Mouse (Mus musculus): ENCODE data around the gene Prkab2. TPM values are rescaled to one million over a fixed set of nuclear protein-coding genes. Genes with fewer than 3 reads are reported as not detected.
A peak's percentile ranks its signal among the peaks of the same experiment; 100 is the strongest.

The Prkab2 gene
- total RNA-seq (2021) = 10 to 100 TPM; 38.3 to 39.9 TPM
- long read RNA-seq, partial matches to known transcripts = 4 of 13 reads
- long read RNA-seq, other reads (novel, unspliced or antisense) = 9 of 13 reads

DNA sequence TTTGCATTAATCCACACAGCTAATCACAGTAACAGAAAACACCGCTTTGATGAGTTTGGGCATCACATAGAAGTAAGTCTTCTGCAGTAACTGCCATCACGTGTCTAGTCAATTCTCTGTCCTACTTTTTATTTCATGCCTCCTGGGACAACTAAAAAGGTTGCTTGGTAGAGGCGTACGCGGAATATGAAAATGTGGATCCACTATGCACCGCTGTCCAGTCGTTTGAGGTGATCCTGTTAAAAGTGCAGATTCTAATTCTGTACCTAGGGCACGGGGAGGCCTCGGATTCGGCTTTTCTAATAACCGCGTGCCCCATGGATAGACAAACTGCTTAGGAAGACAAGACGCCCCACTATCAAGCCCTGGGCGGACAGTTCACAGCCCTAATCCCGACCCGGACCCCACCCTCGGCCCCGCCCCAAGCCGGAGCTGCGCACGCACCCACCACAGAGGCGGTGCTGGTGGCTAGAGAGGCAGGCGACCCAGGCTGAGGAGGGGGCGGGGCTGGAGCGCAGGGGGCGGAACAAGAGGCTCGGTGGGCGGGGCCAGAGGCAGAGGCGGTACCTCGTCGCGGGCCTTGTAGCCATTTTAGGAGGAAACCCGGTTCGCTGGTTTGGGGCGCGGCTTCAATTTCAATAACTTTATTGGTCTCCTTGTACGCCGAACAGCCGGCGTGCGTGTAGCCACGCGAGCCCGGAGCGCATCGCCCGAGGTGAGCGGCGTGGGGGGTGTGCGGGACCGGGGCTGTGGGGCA, at the start of gene Prkab2:
TSS of gene Prkab2 (plus strand) at position 539 of the 757 bp plus-strand sequence.
- DNase-seq (ENCODE audit: low spot score in 2 of 2) = peak; percentile 98 to 99

DNA sequence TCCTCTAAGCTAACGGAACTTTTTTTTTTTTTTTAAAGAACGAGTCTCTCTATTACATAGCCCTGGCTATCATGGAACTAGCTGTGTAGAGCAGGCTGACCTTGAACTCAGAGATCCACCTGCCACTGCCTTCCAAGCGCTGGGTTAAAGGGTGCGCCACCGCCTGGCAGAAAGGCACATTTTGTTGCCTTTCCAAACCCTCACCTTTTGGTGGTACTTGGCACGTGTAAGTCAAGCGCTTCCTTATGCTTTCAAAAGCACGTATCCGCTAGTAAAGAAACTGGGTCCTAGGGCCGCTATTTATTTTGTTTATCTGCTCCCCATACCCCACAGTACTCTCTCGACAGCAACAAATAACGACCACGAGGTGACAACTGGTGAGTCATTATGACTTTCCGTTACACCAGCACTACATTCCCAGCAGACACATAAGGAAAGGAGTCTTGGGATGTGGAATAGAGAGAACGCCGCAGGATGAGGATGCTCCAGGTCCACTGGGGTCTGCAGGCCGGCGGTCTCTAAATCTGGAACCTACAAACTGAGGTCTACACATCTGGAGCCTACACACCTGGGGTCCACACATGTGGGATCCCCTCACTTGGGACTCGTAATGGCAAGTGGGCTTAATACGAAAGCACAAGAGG, 48.7 kb upstream of the Prkab2 start:
- DNase-seq (ENCODE audit: low spot score in 2 of 2) = peak; percentile 19 to 28

DNA sequence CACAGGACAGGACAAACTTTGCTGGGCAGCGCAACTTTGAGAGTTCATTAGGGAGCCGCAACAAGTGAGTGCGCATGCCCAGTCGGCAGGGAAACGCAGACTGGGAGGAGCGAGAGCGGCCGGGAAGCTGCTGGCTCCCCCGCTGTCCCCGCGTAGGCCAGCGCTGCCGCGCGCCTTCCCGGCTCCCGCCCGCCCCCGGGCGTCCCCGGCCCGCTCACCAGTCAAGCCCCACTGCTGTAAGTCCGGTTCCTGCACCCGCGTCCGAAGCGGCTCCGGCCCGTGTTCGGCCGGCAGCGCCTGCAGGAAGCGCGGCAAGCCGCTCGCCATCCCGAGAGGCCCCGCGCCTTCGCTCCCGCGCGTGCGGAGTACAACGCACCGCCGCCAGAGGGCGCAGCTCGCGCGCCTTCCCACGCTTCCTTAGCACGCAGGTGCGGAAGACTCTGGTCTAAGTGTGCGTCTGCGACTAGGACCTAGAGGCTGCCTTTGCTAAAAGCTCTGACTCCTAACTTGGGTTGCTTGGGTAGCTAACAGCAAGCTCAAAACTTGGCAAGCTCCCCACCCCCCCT, 48.1 kb upstream of the Prkab2 start, which contains the start of gene Chd1l:
TSS of gene Chd1l (minus strand) at position 359 of the 566 bp plus-strand sequence.
- peak; percentile 94 to 96 for DNase-seq (ENCODE audit: low spot score in 2 of 2)

DNA sequence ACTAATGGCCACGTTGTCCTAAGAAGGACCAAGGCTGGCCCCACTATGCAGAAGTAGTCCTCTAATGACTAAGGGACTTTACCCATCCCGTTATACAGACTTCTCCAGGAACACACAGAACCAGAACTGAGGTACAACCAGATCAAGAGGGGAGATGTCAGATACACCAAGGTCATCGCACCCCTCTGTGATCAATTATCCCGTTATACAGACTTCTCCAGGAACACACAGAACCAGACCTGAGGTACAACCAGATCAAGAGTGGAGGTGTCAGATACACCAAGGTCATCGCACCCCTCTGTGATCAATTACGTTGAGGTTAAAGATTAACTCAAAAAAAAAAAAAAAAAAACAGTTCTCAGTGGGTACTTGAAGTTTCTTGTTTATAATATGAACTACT, 47.0 kb upstream of the Prkab2 start:
- no peak for DNase-seq (ENCODE audit: low spot score in 2 of 2)

DNA sequence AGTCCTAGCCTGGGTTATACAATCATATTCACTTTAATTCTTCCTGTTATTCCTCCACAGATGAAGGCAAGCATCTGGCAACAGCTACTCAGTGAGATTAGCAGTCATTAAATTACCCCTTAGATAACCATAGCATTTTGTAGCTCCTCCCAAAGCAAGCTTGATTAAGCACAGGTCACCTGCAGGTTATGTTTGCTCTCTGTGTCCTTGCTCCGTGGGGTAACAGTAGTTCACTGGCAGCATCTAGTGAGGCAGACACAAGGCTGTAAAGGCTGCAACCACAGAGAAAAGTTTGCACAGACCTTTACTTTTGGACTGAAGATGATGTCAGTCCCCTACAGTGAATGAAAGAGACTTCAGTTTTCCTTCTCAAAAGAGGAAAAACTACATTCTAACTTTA, 42.8 kb upstream of the Prkab2 start:
- no peak for DNase-seq (ENCODE audit: low spot score in 2 of 2)

DNA sequence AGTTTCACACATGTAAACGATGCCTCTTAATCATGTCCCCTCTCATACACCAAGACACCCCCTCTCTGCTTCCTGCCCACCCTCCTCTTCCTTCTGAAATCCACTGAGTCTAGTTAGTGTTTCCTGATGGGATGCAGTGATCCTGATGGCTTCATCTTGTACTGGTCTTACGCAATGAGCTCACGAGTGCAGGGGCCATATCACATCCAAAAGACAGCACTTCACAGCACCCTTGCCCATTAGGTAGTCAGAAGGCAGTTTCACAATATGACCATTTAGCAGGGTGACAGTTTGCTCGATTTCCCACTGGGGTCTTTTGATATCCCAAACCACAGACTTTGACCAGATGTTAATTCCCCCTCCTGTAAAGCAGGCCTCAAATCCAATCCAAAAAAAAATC, 42.1 kb upstream of the Prkab2 start:
- no peak for DNase-seq (ENCODE audit: low spot score in 2 of 2)

DNA sequence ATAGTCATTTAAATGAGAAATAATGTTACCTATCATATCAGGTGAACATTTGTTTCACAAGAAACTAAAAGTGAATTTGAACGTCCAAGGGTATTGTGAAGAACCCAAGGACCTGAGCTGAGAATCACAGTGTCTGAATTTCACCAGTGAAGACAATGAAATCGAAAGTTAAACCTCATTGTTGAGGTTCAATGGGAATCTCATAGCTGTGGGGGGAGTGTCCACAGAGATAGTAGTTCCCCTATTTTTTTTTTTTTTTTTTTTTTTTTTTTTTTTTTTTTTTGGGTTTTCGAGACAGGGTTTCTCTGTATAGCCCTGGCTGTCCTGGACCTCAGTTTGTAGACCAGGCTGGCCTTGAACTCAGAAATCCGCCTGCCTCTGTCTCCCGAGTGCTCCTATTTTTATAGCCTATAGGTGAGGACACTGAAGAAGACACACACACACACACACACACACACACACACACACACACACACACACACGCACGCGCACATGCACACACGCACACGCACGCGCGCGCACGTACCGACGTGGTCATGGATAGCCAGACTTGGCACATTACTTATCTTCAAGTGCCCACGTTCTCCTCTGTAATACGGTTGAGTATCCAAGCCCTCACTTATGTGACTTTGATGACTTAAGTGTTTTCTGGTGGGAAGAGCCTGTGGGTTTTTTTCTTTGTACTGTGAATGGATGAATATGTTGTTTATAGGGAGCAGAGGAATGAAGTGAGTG, 40.7 kb upstream of the Prkab2 start:
- DNase-seq (ENCODE audit: low spot score in 2 of 2) = no peak

DNA sequence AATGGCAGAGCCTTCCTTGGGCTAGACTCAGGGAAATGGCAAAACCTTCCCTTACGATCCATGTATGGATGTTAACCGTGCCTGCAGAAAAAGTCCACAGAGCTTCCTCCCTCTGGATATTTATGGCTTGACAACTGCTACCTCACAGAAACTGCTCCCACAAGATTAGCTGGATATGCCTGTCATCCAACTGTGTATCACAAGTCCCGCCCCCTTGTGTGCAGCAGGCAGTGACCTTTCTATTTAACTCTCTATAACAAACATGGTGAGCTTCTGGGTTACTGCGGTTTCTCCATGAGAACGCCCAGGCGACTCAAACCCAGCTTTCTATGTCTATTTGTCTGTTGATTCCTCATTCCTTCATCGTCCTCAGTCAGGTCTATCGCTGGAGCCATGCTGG, 40.1 kb upstream of the Prkab2 start:
- DNase-seq (ENCODE audit: low spot score in 2 of 2) = no peak

DNA sequence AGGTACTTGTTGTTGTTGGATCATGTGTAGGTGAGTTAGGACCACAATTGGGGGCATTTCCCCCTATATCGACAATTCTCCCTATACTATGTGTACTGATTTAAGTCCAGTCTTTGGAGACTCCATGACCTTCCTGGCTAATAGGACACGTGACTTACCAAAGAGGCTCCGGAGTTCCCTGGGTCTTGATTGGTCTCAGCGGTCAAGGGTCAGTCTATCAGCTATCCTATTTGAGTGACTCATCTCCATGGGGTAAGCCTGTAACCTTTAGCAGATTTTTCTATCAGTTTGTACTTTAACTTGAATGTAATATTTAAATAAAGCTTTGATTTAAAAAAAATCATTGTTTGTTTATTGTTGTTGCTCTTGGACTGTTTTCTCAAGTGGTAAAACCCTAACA, 37.3 kb upstream of the Prkab2 start:
- DNase-seq (ENCODE audit: low spot score in 2 of 2) = no peak

DNA sequence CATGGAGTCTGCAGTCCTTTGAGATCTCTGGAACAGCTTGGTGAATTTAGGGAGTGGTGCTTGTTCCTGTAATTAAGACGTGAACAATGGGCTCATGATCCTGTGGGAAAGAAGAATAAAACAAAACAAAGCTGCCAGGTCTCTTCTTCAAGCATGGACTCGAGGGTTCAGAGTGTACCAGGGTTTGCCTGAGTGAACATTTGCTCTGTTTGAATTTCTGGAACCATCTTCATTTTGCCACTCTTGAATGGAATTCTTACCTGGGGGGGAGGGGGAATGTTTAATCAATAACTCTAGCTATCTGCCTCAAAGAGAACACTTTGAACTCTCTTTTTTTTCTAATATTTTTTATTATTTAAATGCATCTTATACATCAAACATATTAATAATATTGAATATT, 33.4 kb upstream of the Prkab2 start:
- DNase-seq (ENCODE audit: low spot score in 2 of 2) = no peak

DNA sequence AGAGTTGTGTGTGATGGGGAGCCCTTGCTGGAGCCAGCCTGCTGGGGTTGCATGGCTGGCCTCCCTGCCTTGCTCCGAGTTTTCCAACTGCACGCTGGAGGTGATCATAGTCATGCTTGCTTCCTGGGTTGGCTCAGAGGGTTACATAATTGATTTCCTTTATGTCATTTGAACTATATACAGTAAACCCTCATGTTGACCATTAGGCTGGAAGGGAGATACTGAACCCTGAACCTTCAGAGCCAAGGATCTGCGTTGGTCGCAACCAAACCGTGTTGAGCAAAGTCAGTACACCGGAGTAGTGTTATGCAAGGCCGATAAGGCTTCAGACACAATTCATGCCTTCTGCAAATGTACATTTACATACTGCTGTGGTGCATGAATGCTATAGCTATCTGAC, 30.1 kb upstream of the Prkab2 start:
- DNase-seq (ENCODE audit: low spot score in 2 of 2) = no peak

DNA sequence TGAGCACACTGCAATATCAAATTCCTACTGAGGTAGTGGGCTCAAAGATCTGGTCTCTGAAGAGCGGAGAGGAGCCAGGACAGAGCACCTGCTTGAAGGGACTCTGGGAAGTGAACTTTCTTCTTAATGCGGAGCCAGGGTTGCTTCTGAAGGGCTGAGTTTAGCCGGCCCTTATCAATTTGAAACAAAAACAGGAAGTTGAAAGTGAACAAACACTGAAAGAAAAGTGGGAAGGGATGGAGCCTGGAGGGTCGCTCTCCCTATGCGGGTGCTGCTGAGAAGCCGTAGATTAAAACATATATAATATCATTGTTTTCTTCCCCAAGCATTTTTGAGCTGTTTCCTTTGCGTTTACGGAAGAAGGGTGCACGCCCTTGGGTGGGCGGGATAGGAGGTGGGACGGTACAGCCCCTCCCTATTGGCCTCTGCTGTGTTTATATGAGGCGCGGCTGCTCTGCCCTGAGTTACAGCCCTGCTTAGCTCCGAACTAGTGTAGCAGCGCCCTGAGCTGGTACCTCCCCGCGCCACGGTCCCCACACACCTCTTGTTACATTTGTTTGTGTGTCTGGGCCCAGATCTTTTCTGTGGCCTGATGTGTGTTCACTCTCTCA, 29.5 kb upstream of the Prkab2 start, which contains the start of gene Fmo5:
TSS of gene Fmo5 (plus strand) at position 414 of the 611 bp plus-strand sequence.
- peak in 1 of 2 experiments; percentile 13 for DNase-seq (ENCODE audit: low spot score in 2 of 2)

DNA sequence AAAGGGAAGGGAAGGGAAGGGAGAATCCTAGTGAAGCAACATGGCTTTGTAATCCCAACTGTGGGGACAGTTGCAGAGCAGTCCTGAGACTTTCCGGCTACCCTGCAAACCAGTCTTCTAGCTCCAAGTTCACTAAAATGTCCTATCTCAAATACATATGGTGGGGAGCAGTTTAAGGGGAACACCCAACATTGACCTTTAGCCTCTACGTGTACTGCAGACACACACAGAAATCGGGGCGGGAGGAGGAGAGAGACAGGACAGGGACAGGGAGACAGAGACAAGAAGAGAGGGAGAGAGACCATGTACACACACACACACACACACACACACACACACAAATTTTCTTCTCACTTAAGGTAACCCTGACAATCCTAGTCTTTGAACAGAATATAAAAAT, 28.1 kb upstream of the Prkab2 start:
- DNase-seq (ENCODE audit: low spot score in 2 of 2) = no peak

DNA sequence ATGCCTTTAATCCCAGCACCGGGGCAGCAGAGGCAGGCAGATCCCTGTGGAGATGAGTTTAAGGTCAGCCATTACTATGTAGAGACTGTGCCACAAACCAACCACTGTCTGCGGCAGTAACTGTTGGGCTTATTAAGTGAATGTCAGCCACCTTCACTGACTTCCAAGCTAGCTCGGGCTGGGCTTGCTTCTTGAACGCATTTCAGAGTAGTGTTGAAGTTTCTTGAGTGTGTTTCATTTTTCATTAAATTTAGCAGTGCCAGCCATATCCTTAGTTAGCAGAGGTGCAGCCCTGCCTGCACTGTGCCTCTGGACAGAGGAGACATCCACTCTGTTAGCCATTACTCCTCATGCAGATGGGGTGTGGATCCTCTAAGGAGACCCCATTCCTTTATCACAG, 27.2 kb upstream of the Prkab2 start:
- no peak for DNase-seq (ENCODE audit: low spot score in 2 of 2)

DNA sequence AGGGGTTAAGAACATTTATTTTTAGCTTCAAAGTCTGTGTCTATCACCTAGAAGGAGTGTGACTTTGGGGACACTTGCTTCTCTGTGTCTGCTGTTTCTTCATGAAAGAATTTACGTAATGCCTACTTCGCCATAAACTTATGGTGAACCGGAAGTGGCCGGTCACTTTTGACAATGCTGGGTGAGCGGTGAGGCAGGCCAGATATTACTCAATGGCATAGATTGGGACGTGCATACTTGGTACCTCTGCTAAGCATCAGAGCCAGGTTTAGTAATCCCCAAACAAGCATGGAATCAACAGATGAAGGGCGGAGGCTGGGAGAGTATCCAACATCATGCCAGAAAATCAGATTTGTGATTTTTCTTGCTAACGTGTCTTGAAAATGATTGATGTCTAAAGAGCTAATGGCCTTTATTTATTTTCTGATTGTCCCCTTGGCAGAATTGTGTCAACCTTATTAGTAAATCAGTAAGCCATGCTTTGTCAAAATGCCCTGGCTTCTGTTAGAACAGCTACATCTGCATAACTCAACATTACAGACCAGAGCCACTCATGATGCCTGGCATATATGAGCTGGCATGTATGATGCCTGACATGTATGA, 26.6 kb upstream of the Prkab2 start:
- DNase-seq (ENCODE audit: low spot score in 2 of 2) = no peak

DNA sequence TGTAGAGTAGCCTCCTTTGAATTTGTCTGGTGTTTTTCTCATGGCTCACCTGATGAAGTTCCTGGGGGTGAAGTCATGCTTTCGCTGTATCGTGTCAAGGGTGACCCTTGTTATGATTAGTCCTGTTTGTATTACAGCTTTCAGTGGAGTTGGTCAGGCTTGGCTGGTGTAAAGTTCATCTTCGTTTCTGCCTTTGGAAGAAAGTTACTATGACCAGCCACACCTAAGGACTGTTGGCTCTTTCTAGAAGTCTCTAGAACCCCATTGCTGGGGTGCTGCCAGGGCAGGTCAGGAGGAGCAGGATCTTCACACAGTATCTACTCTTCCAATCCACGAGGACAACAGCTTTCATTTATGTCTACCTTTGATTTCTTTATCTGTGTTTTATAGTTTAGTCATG, 24.5 kb upstream of the Prkab2 start:
- no peak for DNase-seq (ENCODE audit: low spot score in 2 of 2)

DNA sequence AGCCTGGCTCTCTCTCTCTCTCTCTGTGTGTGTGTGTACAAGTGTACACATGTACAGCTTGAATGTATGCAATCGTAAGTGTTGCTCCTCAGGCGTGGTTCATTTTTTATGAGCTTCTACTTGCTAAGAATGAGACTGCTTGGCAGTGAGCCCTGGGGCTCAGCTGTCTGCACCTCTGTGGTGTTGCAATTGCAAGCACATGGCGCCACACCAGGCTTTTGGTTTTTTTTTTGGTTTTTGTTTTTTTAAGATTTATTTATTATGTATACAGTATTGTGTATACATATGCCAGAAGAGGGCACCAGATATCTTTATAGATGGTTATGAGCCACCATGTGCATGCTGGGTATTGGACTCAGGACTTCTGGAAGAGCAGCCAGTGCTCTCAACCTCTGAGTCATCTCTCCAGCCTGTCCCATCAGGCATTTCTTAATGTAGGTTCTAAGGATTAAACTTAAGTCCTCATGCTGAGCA, 23.7 kb upstream of the Prkab2 start:
- no peak for DNase-seq (ENCODE audit: low spot score in 2 of 2)

DNA sequence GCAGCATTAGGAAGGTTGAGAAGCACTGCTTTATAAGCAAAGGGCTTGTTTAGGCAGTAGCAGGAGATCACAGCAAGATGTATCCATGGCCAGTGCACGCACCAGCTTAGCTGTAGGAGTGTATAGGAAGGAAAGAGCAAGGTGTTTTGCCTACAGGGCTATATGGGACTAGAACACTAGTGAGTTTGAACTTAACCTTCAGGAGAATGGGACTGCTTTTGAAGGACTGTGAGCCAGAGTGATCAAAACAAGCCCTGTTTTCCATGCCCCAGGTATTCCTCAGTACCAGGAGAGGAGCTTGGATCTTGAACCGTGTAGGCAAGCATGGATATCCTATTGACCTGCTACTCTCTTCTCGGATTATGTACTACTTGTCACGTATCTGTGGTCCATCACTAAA, 16.6 kb upstream of the Prkab2 start:
- DNase-seq (ENCODE audit: low spot score in 2 of 2) = no peak

DNA sequence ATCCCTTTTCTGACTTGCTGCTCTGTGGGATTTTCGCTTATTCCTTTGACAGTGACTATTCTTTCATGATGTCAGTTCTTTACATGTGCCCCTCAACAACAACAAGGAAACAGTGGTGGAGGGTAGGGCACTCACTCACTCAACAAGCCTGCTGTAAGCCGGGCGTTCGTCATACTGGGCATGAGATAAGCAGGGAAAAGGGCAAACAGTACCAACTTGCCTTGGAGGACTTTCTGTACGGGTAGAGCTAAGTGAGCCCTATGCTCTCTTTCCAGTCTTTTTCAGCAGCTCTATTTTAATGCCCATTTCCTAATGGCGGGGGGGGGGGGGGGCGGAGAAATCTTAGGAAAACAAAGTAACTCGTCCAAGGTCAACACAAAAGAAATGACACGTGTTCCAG, 16.0 kb upstream of the Prkab2 start:
- no peak for DNase-seq (ENCODE audit: low spot score in 2 of 2)

DNA sequence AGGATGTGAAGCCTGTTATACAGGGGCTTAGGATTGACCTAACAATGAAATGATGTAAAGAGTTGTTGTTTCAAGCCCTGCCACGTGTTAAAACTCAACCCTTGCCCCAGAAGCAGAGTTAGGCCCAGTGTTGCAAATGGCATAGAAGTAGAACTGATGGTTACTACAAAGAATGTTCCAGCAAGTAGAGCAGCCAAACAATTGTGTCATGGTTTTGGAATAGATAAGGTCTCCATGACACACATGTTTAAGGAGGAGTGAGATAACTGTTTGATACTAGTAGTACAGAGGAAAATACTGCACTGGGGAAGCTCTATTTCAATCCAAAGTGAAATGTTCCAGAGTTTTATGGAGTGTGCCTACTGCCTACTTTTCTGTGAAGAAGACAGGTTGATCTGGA, 9.5 kb upstream of the Prkab2 start:
- no peak for DNase-seq (ENCODE audit: low spot score in 2 of 2)

DNA sequence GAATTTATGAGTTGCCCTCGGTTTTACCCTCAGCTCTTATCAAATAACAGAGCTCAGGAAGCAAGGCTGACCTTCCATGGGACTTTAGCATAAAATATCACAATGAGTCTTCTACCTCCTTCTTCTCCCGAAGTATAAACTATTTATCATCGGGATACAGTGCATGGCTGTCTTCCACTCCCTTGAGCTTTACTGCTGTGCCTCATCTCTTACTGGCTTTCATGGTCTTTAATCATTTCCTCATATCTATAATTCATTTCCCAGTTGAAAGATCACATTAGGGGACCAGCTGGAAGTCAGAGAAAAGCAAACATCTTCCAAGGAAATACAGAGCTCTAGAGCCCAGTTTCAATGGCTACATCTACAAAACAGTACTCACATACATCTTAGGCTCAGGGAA, 9.0 kb upstream of the Prkab2 start:
- DNase-seq (ENCODE audit: low spot score in 2 of 2) = no peak
